Comparison of ENCODE assay signal across 8 mouse cellular contexts in the genomic region with DNA sequence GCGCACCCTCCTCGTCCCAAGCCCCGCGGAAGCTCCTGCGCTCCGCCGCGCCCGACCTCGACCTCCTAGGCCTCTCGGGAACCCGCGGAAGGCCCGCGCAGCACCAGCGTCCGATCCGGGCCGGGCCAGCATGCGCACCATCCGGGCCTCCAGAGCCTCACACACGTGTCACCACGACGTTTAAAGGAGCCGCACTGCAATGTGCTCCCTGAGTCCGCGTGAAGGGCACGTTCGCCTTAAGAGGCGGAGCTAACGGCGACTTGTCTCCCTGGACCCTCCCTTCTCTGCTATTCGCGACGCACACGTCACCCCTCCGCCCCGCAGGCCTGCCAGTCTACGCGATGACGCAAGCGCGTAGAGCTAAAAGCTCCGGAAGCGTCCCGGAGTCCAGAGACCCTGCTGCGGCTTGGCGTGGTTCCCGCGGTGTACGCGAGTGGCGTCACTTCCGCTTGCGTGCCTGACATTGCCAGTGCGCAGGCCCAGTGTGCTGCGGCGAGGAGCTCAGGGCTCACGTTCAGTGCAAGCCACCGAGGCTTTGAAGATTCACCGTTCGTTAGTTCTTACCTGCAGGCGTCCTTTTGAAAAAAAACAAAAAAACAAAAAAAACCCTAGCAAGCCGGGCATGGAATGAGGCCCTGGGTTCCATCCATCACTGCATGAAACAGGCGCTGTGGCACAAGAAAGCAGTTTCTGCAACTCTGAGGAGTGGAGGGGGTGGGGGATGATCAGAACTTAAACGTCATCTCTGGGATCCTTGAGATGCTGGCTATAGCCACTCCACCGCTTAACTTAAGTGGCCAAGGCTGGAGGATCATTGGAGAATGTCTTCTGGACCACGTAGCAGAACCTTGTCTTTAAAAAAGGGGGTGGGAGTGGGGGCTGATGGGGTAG. TPM values are rescaled to one million over a fixed set of nuclear protein-coding genes. Genes with fewer than 3 reads are reported as not detected.
DNase-seq lines count a peak whose midpoint lies in the region; ATAC-seq and TF ChIP-seq lines count a peak whose summit lies in the region.

Usp36 (minus strand) TSS at position 246 of the 891 bp plus-strand sequence.

- H3K79me3 ChIP-seq in C2C12 (ENCODE audit: low read depth) = peaks cover 38% of the 10 kb centered on the region

- no peaks in the 10 kb centered on the region; the same call in 1 of the 2 replicates for H3K9me3 ChIP-seq in erythroblast, embryonic 14.5 days (ENCODE audit: control insufficient read depth, low read length)
- no peaks in the 10 kb centered on the region for H3K9me3 ChIP-seq in heart, embryonic 11.5 days (replicated peaks; ENCODE audit: control insufficient read depth, low read length)
- no peaks in the 10 kb centered on the region for H3K9me3 ChIP-seq in kidney, embryonic 16.5 days (ENCODE audit: low read length)

- no peak for TF ChIP-seq CTCF in C2C12 (IDR thresholded peaks at IDR 0.05; ENCODE audit: control insufficient read depth, insufficient read depth, insufficient read length)
- no peak for TF ChIP-seq CTCF in brain, embryonic 14.5 days (IDR thresholded peaks at IDR 0.05; ENCODE audit: borderline replicate concordance, extremely low read depth, insufficient read depth, insufficient read length)
- TF ChIP-seq CTCF in liver, adult 2 months (IDR thresholded peaks at IDR 0.05; ENCODE audit: low read depth, low read length) = no peak

- H3K4me1 ChIP-seq in erythroblast, embryonic 14.5 days (ENCODE audit: control insufficient read depth) = peaks cover 27% of the 10 kb centered on the region
- peaks cover 11% of the 10 kb centered on the region for H3K4me1 ChIP-seq in heart, embryonic 11.5 days (ENCODE audit: control insufficient read depth, insufficient read depth, low read length)
- H3K4me1 ChIP-seq in kidney, embryonic 16.5 days (ENCODE audit: insufficient read depth, low read length) = peaks cover 15% of the 10 kb centered on the region
- H3K4me1 ChIP-seq in liver, adult 2 months (ENCODE audit: control insufficient read depth, insufficient read depth, low read length) = peaks cover 9% of the 10 kb centered on the region

- peaks cover 36% of the 10 kb centered on the region for H3K36me3 ChIP-seq in C2C12 (ENCODE audit: control insufficient read depth, insufficient read depth)
- peaks cover 25% of the 10 kb centered on the region for H3K36me3 ChIP-seq in erythroblast, embryonic 14.5 days (ENCODE audit: control insufficient read depth)
- H3K36me3 ChIP-seq in heart, embryonic 11.5 days (ENCODE audit: control insufficient read depth, insufficient read depth, low read length) = peaks cover 15% of the 10 kb centered on the region
- peaks cover 15% of the 10 kb centered on the region for H3K36me3 ChIP-seq in kidney, embryonic 16.5 days (ENCODE audit: insufficient read depth, low read length)
- peaks cover 6% of the 10 kb centered on the region; the same call in 1 of the 2 replicates for H3K36me3 ChIP-seq in liver, adult 2 months (ENCODE audit: control insufficient read depth, insufficient read depth, low read length)
- peaks cover 13% of the 10 kb centered on the region for H3K36me3 ChIP-seq in myocyte (ENCODE audit: control insufficient read depth, insufficient read depth)
- peaks cover 5% of the 10 kb centered on the region for H3K36me3 ChIP-seq in splenic B cell, adult 2 months (ENCODE audit: control insufficient read depth, insufficient read depth, low read length, poor library complexity, severe bottlenecking)

- H3K27me3 ChIP-seq in C2C12 (ENCODE audit: control insufficient read depth, insufficient read depth, insufficient read length) (no peaks in the 10 kb centered on the region), myocyte (ENCODE audit: control insufficient read depth, insufficient read depth, insufficient read length) (no peaks in the 10 kb centered on the region)
- H3K27me3 ChIP-seq in erythroblast, embryonic 14.5 days (ENCODE audit: control insufficient read depth) = peaks cover 22% of the 10 kb centered on the region
- H3K27me3 ChIP-seq in heart, embryonic 11.5 days (ENCODE audit: control insufficient read depth, insufficient read depth, low read length) = no peaks in the 10 kb centered on the region
- no peaks in the 10 kb centered on the region for H3K27me3 ChIP-seq in kidney, embryonic 16.5 days (ENCODE audit: insufficient read depth, low read length)
- H3K27me3 ChIP-seq in liver, adult 2 months (ENCODE audit: control insufficient read depth, insufficient read depth, low read length) = no peaks in the 10 kb centered on the region
- no peaks in the 10 kb centered on the region for H3K27me3 ChIP-seq in splenic B cell, adult 2 months (ENCODE audit: control insufficient read depth, insufficient read depth, low read length, poor library complexity, severe bottlenecking)

- peak; percentile 100 for DNase-seq in brain, embryonic 14.5 days (ENCODE audit: low read depth)
- DNase-seq in liver, adult 2 months (ENCODE audit: extremely low read depth, low read depth, low spot score) = peak; percentile 99
- peak; percentile 100 for DNase-seq in splenic B cell, adult 2 months (ENCODE audit: low read depth, low spot score)

- H3K4me3 ChIP-seq in C2C12 (ENCODE audit: insufficient read depth, poor library complexity, severe bottlenecking) (peak within 1 kb of the TSS; percentile 98), myocyte (peak within 1 kb of the TSS; percentile 96)
- peak within 1 kb of the TSS; percentile 84 for H3K4me3 ChIP-seq in erythroblast, embryonic 14.5 days (replicated peaks)
- peak within 1 kb of the TSS; percentile 96 for H3K4me3 ChIP-seq in heart, embryonic 11.5 days (ENCODE audit: low read depth, low read length)
- peak within 1 kb of the TSS; percentile 92 for H3K4me3 ChIP-seq in kidney, embryonic 16.5 days (ENCODE audit: low read length)
- peak within 1 kb of the TSS; percentile 79 for H3K4me3 ChIP-seq in liver, adult 2 months (ENCODE audit: insufficient read depth, low read depth, low read length)

- peak within 1 kb of the TSS; percentile 95 for H3ac ChIP-seq in C2C12 (ENCODE audit: control insufficient read depth, insufficient read length, low read depth)
- peak within 1 kb of the TSS; percentile 79 for H3ac ChIP-seq in myocyte (ENCODE audit: control insufficient read depth, insufficient read length)

- H3K27ac ChIP-seq in heart, embryonic 11.5 days (ENCODE audit: low read depth, low read length) = peak within 1 kb of the TSS; percentile 76
- peak within 1 kb of the TSS; percentile 91 for H3K27ac ChIP-seq in kidney, embryonic 16.5 days (ENCODE audit: low read length)
- peak within 1 kb of the TSS; percentile 69 for H3K27ac ChIP-seq in liver, adult 2 months (replicated peaks; ENCODE audit: insufficient read depth, low read depth, low read length)

- peak within 1 kb of the TSS; percentile 95 for H3K4me2 ChIP-seq in heart, embryonic 11.5 days
- H3K4me2 ChIP-seq in kidney, embryonic 16.5 days (replicated peaks; ENCODE audit: low read depth, low read length) = peak within 1 kb of the TSS; percentile 94
- peak within 1 kb of the TSS; percentile 84 for H3K4me2 ChIP-seq in myocyte (ENCODE audit: low read depth)

- ATAC-seq in heart, embryonic 11.5 days (replicated peaks; ENCODE audit: insufficient number of reproducible peaks, low FRiP score, low TSS enrichment) = peak; percentile 98
- peak; percentile 99 for ATAC-seq in kidney, embryonic 16.5 days (ENCODE audit: low FRiP score, low TSS enrichment)

- H3K79me2 ChIP-seq in C2C12 (ENCODE audit: control insufficient read depth, insufficient read depth) (peaks cover 47% of the 10 kb centered on the region), myocyte (ENCODE audit: control insufficient read depth, insufficient read depth) (peaks cover 41% of the 10 kb centered on the region)
- H3K79me2 ChIP-seq in liver, adult 2 months (ENCODE audit: control insufficient read depth, insufficient read depth, low read length) = peaks cover 10% of the 10 kb centered on the region; the same call in 1 of the 2 replicates

- TF ChIP-seq POLR2A in brain, embryonic 14.5 days (IDR thresholded peaks at IDR 0.05; ENCODE audit: borderline replicate concordance, extremely low read depth, insufficient read depth, insufficient read length, poor library complexity, severe bottlenecking) = peak; percentile 82; the same call in 1 of the 2 replicates
- TF ChIP-seq POLR2A in liver, adult 2 months (IDR thresholded peaks at IDR 0.05; ENCODE audit: extremely low read depth, insufficient read depth, low read length) = peak; percentile 87
- TF ChIP-seq POLR2A in myocyte (IDR thresholded peaks at IDR 0.05; ENCODE audit: insufficient read length, low read depth) = peak; percentile 84

- H3K9ac ChIP-seq in heart, embryonic 11.5 days (ENCODE audit: low read depth, low read length) = peak within 1 kb of the TSS; percentile 96
- H3K9ac ChIP-seq in kidney, embryonic 16.5 days (replicated peaks; ENCODE audit: low read length) = peak within 1 kb of the TSS; percentile 91
- peak within 1 kb of the TSS; percentile 81 for H3K9ac ChIP-seq in liver, adult 2 months (ENCODE audit: low read depth, low read length)

- 2% methylated on average over 68 of the region's 68 CpGs for WGBS in heart, embryonic 11.5 days (ENCODE audit: insufficient replicate concordance)
- 1% methylated on average over 68 of the region's 68 CpGs for WGBS in kidney, embryonic 16.5 days
- WGBS in liver, adult 2 months = 2% methylated on average over 68 of the region's 68 CpGs

TF ChIP-seq in C2C12, 6 proteins besides CTCF, POLR2A, EP300 and RAD21:
- TF ChIP-seq USF1 (IDR thresholded peaks at IDR 0.05; ENCODE audit: low read depth) = peak; percentile 73
- peak; percentile 80 for TF ChIP-seq CEBPB (IDR thresholded peaks at IDR 0.05; ENCODE audit: low read depth)
- peak; percentile 95 for TF ChIP-seq MAX (IDR thresholded peaks at IDR 0.05)
- no peak for TF ChIP-seq MYOG (IDR thresholded peaks at IDR 0.05; ENCODE audit: control insufficient read depth, extremely low read depth, insufficient read length)

TF ChIP-seq in myocyte, 11 proteins besides CTCF, POLR2A, EP300 and RAD21 (continues in another document):
- TF ChIP-seq REST (IDR thresholded peaks at IDR 0.05; ENCODE audit: insufficient read depth, insufficient read length) (peak; percentile 13), SRF (IDR thresholded peaks at IDR 0.05; ENCODE audit: control insufficient read depth, insufficient read length, low read depth) (no peak), TCF3 (IDR thresholded peaks at IDR 0.05; ENCODE audit: insufficient read length, low read depth) (no peak), USF1 (IDR thresholded peaks at IDR 0.05; ENCODE audit: low read depth) (peak; percentile 73), MAX (IDR thresholded peaks at IDR 0.05; ENCODE audit: low read depth) (peak; percentile 73), TCF12 (IDR thresholded peaks at IDR 0.05; ENCODE audit: insufficient read depth, poor library complexity, severe bottlenecking) (no peak)

RNA-seq across cellular contexts. Expression of gene Usp36, which starts in this region (rescaled TPM):
- polyA plus RNA-seq in C2C12 (2012; fragmentation: generic; extraction: Trizol) = 14.8 TPM
- polyA plus RNA-seq in brain, embryonic 14.5 days (2012; rRNA removed) = 20.0 and 23.4 TPM in 2 replicates
- polyA plus RNA-seq in erythroblast, embryonic 14.5 days (2012) = 0.37 and 0.53 TPM in 2 replicates
- polyA plus RNA-seq in heart, embryonic 11.5 days (2014; fragmentation: Nextera tagmentation; extraction: Ambion mirVana) = 10.7 and 11.1 TPM in 2 replicates
- 21.4 and 24.8 TPM in 2 replicates for polyA plus RNA-seq in kidney, embryonic 16.5 days (2015; fragmentation: Nextera tagmentation; extraction: Ambion mirVana)
- 2.7 and 4.0 TPM in 2 replicates for total RNA-seq in liver, adult 2 months (2014; rRNA removed)
- 7.5 and 12.3 TPM in 2 replicates for polyA plus RNA-seq in liver, adult 2 months (2012; rRNA removed)
- 19.5 TPM for polyA plus RNA-seq in myocyte (2012; fragmentation: generic; extraction: Trizol)

Comparison
In these comparisons a context has a peak if more than half of its experiments do, and no peak if none do; other contexts are left out.
1. Peak in every context shown above with its lines: DNase-seq, ATAC-seq, H3K4me3 ChIP-seq and H3K27ac ChIP-seq.